Mouse (Mus musculus) hindbrain, embryonic 12.5 days (tissue): ENCODE results near the gene Tmem132d. TPM values are rescaled to one million over a fixed set of nuclear protein-coding genes. Genes with fewer than 3 reads are reported as not detected.
A peak's percentile ranks its signal among the peaks of the same experiment; 100 is the strongest.
"Not testable (repeated sequence)": the region's sequence is repeated elsewhere in the genome, so short reads cannot be mapped to it uniquely, and the experiment has no call there.

Experiments
- ATAC-seq: fragments of 200-750 bp; cut with Nextera tagmentation; 2 replicates; pipeline ENCODE4 v1.8.0; 2017; ENCODE audit warnings: moderate TSS enrichment; ENCODE audit not compliant: low FRiP score
- H3K27ac ChIP-seq: fragments of 300-500 bp; sonication (generic); 2 replicates; pipeline ENCODE4 v1.5.1; 2016; ENCODE audit warnings: mild to moderate bottlenecking
- H3K27me3 ChIP-seq: fragments of 300-500 bp; sonication (generic); 2 replicates; pipeline ENCODE4 v1.6.1; 2016; ENCODE audit warnings: mild to moderate bottlenecking
- H3K36me3 ChIP-seq: fragments of 300-500 bp; sonication (generic); 2 replicates; pipeline ENCODE4 v1.6.1; 2016; ENCODE audit warnings: mild to moderate bottlenecking
- H3K4me1 ChIP-seq: fragments of 300-500 bp; sonication (generic); 2 replicates; pipeline ENCODE4 v1.6.1; 2016
- H3K4me2 ChIP-seq: fragments of 300-500 bp; sonication (generic); replicated peaks from 2 replicates; pipeline ENCODE4 v1.6.1; 2016; ENCODE audit warnings: mild to moderate bottlenecking
- H3K4me3 ChIP-seq: fragments of 300-500 bp; sonication (generic); 2 replicates; pipeline ENCODE4 v1.5.1; 2016; ENCODE audit warnings: mild to moderate bottlenecking
- H3K9ac ChIP-seq: fragments of 300-500 bp; sonication (generic); 2 replicates; pipeline ENCODE4 v1.6.1; 2016; ENCODE audit warnings: mild to moderate bottlenecking, moderate library complexity
- H3K9me3 ChIP-seq: fragments of 300-500 bp; sonication (generic); replicated peaks from 2 replicates; pipeline ENCODE4 v1.6.1; 2016; ENCODE audit warnings: mild to moderate bottlenecking
- WGBS: fragments of 180-500 bp; shearing (Covaris S2); methylation state at CpG from one replicate; pipeline ENCODE4 v1.1.7; 2016; 5-methylcytosine and 5-hydroxymethylcytosine counted together
- polyA plus RNA-seq: library from polyadenylated mRNA; unstranded; fragments of >200 nt; fragmentation: Nextera tagmentation; extraction: Ambion mirVana; gene quantifications from 2 replicates; pipeline ENCODE4 v1.2.1, GENCODE M21; 2016

The Tmem132d gene
- polyA plus RNA-seq, 1 experiment from 2014 or later, result 0.96 TPM

DNA sequence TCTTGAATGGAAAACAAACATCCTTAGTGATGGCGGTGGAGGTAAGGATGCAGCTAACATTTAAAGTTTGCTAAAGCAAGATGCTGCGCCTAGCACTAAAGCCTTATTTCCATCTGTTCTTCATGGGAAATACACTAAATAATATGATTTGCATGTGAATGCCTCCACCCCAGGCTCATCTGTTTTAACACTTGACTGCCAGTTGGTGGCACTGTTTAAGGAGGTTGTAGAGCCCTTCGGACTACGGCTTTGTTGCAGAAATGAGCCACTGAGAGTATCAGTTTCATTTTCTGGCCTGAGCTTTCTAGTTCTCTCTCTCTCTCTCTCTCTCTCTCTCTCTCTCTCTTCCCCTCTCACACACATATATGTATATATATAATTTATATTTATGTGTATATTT lies 632.0 kb downstream of the Tmem132d start:
- Histone ChIP-seq H3K9me3 (no peaks in the 10 kb centered on the region), H3K27ac (no peak overlapping the region), H3K36me3 (no peaks in the 10 kb centered on the region), H3K4me3 (no peak overlapping the region), H3K27me3 (no peaks in the 10 kb centered on the region), H3K4me2 (no peak overlapping the region), H3K4me1 (no peaks in the 10 kb centered on the region), H3K9ac (no peak overlapping the region)
- 49% methylated on average over 4 of the region's 4 CpGs for WGBS
- no peak for ATAC-seq

DNA sequence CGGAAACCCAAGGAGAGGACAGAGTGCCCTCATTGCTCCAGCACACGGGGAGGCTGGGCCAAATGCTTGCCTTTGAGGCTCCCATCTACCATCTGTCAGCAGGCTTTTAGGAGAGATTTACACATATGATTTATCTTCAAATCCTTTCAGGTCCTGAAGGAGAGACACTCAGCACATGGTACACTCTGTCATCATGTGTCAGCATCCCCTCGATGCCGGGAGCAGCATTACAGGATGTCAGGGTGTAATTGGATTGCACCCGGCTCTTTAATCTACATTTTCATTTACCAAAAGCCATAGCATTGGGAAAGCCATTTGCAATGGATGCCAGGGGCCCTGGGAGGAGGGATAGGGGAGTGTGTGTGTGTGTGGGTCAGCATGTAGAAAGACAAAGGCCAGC lies 651.7 kb downstream of the Tmem132d start:
- peak; percentile 26; the same call in 1 of the 2 replicates for ATAC-seq
- WGBS, result 68% methylated on average over 5 of the region's 5 CpGs
- no peaks in the 10 kb centered on the region for H3K27me3 ChIP-seq
- no peak overlapping the region for H3K27ac ChIP-seq
- H3K4me3 ChIP-seq, result no peak overlapping the region
- no peaks in the 10 kb centered on the region for H3K4me1 ChIP-seq
- H3K9me3 ChIP-seq, result no peaks in the 10 kb centered on the region
- no peak overlapping the region for H3K4me2 ChIP-seq
- H3K9ac ChIP-seq, result no peak overlapping the region
- no peaks in the 10 kb centered on the region for H3K36me3 ChIP-seq

DNA sequence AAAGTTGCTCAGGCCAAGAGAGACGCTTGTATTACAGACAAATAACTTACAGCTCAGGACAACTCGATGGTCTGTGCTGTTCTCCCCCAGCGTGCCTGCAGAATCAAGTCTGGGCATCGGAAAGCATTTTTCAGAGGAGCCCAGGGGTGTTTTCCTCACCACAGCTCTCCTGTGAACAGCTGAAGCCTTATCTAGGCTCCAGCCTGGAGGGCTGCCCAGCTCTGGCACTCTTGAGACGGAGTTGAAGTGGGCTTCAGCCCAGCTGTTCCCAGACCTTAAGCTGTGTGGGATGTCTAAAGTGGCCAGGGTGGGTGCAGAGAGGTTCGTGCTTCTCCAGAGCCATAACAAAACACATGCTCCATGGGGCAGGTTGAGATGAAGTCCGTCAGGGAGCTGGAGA lies 657.1 kb downstream of the Tmem132d start:
- no peak for ATAC-seq
- H3K36me3 ChIP-seq, result no peaks in the 10 kb centered on the region
- H3K4me1 ChIP-seq, result no peaks in the 10 kb centered on the region
- no peaks in the 10 kb centered on the region for H3K27me3 ChIP-seq
- no peak overlapping the region for H3K4me2 ChIP-seq
- no peak overlapping the region for H3K9ac ChIP-seq
- no peaks in the 10 kb centered on the region for H3K9me3 ChIP-seq
- H3K27ac ChIP-seq, result no peak overlapping the region
- 73% methylated on average over 7 of the region's 7 CpGs for WGBS
- no peak overlapping the region for H3K4me3 ChIP-seq

DNA sequence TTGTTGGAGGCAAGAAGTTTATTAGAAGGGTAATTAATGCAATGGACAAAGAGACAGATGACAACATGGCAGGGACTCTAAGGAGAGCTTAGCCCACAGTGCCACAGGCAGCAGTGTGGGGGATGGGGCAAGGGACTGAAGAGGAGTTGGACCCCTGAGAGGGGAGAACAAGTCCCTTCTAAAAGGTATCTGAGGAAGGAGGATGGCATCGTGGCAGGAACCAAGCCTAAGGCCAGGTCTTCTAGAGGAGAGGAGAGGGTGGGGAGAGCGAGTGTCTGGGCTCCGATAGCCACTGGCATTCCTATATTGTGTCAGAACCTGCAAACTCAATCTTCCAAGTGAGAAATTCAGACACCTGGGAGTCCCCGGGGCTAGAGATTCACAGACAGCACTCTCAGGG lies 674.3 kb downstream of the Tmem132d start:
- Histone ChIP-seq H3K4me3 (no peak overlapping the region), H3K27me3 (no peaks in the 10 kb centered on the region), H3K36me3 (no peaks in the 10 kb centered on the region), H3K9me3 (no peaks in the 10 kb centered on the region), H3K4me2 (no peak overlapping the region), H3K27ac (no peak overlapping the region), H3K9ac (no peak overlapping the region), H3K4me1 (no peaks in the 10 kb centered on the region)
- 77% methylated on average over 4 of the region's 4 CpGs for WGBS
- no peak for ATAC-seq

DNA sequence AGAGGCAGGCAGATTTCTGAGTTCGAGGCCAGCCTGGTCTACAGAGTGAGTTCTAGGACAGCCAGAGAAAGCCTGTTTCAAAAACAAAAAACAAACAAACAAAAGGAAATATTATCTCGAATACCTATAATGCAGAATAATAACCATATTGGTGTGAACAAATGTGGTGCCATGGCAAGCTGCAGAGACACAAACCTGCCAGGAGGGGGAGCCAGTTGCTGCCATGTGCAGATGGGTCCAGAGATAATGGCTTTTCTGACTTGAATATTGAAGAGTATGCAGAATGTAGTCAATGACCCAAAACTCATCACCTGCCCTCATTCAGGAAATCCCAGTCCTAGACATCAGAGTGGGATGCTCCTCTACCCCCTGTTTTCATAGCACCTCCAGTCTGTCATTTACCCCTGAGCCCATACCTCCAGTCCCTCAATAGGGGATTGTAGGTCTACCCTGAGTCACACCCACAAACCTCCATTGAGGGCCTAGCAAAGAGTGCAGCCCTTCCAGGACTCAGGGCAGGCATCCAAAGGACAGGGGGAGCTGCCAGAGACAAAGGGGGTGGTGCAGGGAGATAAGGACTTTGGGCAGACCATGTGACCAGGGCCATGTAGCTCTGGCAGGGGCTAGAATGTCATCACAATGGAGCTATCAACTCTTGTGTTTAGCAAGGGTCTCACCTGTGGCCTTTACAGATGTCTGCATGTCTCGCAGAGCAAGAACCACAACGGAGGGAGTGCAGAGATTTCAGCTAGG lies 676.0 kb downstream of the Tmem132d start:
- H3K27ac ChIP-seq, result no peak overlapping the region
- no peak overlapping the region for H3K4me3 ChIP-seq
- no peak for ATAC-seq
- no peaks in the 10 kb centered on the region for H3K4me1 ChIP-seq
- no peak overlapping the region for H3K9ac ChIP-seq
- H3K4me2 ChIP-seq, result no peak overlapping the region
- no peaks in the 10 kb centered on the region for H3K27me3 ChIP-seq
- no peaks in the 10 kb centered on the region for H3K36me3 ChIP-seq
- H3K9me3 ChIP-seq, result no peaks in the 10 kb centered on the region
- 85% methylated on average over 4 of the region's 4 CpGs for WGBS

DNA sequence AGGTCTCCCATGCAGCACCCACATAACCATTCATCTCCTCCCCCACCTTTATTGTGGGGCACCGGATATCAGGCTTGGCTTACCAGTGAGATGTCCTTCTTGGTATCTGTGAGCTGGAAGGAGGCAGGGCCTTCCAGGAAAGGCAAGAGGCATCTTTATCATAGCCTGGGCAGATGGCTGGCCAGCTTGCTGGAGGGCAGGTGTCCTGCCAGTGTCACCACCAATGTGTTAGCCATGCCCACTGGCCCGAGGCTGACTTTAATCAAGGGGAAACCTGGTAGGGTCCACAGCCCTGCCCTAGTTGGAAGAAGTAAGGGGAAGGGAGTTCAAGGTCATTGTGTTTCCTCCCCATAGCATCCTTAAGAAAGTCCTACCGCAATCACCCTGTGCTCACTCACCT lies 676.9 kb downstream of the Tmem132d start:
- no peak for ATAC-seq
- no peaks in the 10 kb centered on the region for H3K27me3 ChIP-seq
- H3K36me3 ChIP-seq, result no peaks in the 10 kb centered on the region
- H3K27ac ChIP-seq, result no peak overlapping the region
- no peak overlapping the region for H3K9ac ChIP-seq
- WGBS, result 92% methylated on average over 3 of the region's 3 CpGs
- H3K4me3 ChIP-seq, result no peak overlapping the region
- no peak overlapping the region for H3K4me2 ChIP-seq
- no peaks in the 10 kb centered on the region for H3K9me3 ChIP-seq
- H3K4me1 ChIP-seq, result no peaks in the 10 kb centered on the region

DNA sequence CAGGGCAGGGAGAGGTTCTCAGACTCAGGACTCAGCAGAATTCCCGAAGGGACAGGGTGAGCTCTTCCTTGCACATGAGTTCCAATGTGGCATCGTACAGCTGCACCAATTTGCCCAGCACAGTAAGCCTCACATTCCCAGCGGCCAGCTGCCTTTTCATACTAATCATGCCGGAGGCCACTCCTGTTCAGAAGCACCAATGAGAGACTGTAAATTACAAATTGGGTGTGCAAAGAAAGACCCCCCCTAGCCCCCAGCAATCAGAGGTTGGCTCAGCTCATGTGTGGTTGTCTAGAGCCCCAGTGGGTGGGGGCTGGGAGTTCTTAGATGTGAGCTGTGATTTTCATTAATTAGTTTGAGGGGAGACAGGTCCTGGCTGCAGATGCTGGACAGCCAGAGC lies 677.3 kb downstream of the Tmem132d start:
- no peak for ATAC-seq
- H3K36me3 ChIP-seq, result no peaks in the 10 kb centered on the region
- H3K27me3 ChIP-seq, result no peaks in the 10 kb centered on the region
- no peaks in the 10 kb centered on the region for H3K4me1 ChIP-seq
- no peak overlapping the region for H3K4me2 ChIP-seq
- no peak overlapping the region for H3K27ac ChIP-seq
- no peaks in the 10 kb centered on the region for H3K9me3 ChIP-seq
- no peak overlapping the region for H3K9ac ChIP-seq
- 73% methylated on average over 4 of the region's 4 CpGs for WGBS
- H3K4me3 ChIP-seq, result no peak overlapping the region

DNA sequence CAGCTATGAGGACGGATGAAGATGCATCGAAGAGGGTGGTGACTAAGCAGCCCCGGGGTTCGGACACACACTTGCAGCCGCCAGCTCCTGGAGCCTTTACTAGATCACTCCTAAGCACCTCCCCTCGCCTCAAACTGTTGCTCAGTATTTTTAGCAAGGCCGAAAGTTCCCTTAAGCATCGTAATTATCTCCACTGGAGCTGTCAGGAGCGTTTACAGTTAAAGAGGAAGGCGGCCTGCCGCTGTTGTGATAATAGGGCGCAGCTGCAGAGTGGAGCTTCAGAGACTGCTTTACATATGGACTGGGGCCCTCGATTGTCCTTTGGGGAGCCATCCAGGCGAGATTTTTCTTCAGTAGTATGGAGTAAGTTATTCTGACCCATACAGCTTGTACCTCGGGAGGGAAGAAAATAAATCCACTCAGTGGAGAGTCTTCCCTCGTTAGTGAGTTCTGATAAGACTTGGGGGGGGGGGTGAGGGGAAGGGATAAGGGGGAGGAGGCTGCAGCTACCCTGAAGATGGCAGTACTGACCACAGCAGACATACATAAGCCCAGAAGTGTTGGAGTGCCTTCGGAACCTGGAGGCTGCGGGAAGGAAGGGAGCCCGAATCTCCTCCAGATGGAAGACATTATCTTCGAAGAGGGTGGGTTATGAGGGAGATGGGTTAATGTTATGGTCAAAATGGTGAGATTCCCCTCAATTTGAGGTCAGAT lies 681.5 kb downstream of the Tmem132d start:
- Histone ChIP-seq H3K27ac (no peak overlapping the region), H3K4me2 (peak overlapping the region; percentile 19; the same call in 1 of the 2 replicates), H3K9me3 (no peaks in the 10 kb centered on the region), H3K9ac (no peak overlapping the region), H3K4me3 (no peak overlapping the region), H3K4me1 (no peaks in the 10 kb centered on the region), H3K36me3 (no peaks in the 10 kb centered on the region), H3K27me3 (no peaks in the 10 kb centered on the region)
- ATAC-seq, result no peak
- 28% methylated on average over 20 of the region's 20 CpGs for WGBS

DNA sequence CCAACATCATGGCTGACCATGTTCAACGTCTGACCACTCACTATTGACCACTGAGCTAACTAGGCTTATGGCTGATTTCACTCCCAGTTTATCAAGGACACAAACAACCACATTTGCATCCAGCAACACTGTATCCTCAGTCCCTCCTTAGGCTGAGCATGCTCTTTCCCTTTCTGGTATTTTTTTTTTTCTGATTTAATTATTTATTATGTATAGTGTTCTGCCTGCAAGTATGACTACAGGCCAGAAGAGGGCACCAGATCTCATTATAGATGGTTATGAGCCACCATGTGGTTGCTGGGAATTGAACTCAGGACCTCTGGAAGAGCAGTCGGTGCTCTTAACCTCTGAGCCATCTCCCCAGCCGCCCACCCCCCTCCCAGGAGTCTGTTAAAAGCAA lies 683.3 kb downstream of the Tmem132d start:
- not testable (repeated sequence) for H3K4me3 ChIP-seq, ATAC-seq
- 89% methylated on average over 3 of the region's 3 CpGs for WGBS

DNA sequence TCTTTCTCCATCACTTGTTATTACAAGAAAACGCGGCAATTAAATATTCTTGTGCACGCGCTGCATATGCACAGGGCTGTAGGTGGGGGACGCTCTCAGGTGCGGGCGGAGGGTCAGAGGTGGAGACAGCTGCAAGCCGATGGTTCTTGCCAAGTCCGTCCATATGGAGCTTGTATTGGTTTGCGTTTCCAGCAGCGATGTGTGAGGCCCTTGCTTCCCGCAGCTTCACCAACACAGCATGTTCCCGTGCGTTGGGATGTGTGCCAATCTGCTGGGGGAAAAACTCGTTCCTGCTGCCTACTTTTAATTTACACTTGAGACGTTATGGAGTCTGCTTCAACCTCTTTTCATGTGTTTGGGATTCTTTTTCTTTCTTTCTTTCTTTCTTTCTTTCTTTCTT lies 691.5 kb downstream of the Tmem132d start:
- Histone ChIP-seq H3K27me3 (no peaks in the 10 kb centered on the region), H3K4me2 (no peak overlapping the region), H3K9ac (no peak overlapping the region), H3K4me1 (no peaks in the 10 kb centered on the region), H3K9me3 (no peaks in the 10 kb centered on the region), H3K36me3 (no peaks in the 10 kb centered on the region), H3K27ac (no peak overlapping the region), H3K4me3 (no peak overlapping the region)
- no peak for ATAC-seq
- 86% methylated on average over 16 of the region's 16 CpGs for WGBS

More for the DNA sequence above, 683.3 kb downstream of the Tmem132d start:
- not testable (repeated sequence) for H3K27ac ChIP-seq, H3K27me3 ChIP-seq, H3K9ac ChIP-seq, H3K36me3 ChIP-seq, H3K4me1 ChIP-seq, H3K9me3 ChIP-seq, H3K4me2 ChIP-seq
